In the genomic region with DNA sequence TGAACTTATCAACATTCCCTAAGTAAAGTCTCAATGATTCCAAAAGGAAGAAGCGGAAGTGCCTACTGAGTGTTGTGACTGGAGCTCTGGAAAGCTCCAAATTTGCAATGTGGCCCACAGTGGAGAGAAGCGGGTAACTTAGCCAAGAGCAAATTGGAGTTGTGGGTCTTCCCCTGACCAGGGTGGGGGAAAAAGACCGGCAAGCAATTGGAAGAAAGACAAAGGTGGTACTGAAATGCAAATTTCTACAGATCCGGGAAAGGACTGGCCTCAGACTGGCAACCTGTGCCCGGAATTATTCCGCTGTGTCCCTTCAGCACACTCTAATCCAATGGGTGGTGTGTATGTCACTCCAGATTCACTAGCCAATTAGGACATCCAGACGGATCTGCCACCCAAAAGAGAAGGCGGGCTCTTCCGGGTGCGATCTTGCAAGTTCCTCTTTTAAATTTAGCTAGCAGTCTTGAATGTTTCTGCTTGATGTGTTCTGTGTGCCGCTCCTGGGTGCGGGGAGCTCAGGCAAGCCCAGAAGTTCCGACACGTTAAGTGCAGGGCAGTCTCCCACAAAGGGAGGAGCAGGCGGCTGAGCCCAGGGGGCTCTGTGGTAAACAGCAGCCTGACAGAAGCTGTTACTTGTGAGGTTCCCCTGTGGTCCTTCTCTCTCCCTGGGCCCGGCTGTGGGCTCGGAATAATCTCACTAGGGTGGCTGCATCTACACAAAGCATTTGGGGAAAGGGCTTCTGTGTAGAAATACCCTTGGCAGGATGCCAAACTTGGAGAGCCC, we compare ENCODE assay signal across 9 mouse cellular contexts. TPM values are rescaled to one million over a fixed set of nuclear protein-coding genes. Genes with fewer than 3 reads are reported as not detected.
A peak's percentile ranks its signal among the peaks of the same experiment; 100 is the strongest.
DNase-seq lines count a peak whose midpoint lies in the region; ATAC-seq and TF ChIP-seq lines count a peak whose summit lies in the region.
"Had no signal": no experiment of that assay in that cellular context is flagged by ENCODE, and none has a peak within 500 bp of the region (broad histone marks: within the 10 kb centered on the region; RNA-seq: fewer than 3 reads in every experiment).

No protein-coding gene starts in this region.

- peak overlapping the region; percentile 90 for H3K27ac ChIP-seq in forebrain, embryonic 14.5 days (ENCODE audit: low read depth, low read length)
- H3K27ac ChIP-seq in liver, embryonic 15.5 days (replicated peaks): peak overlapping the region; percentile 78
- peak overlapping the region; percentile 79; the same call in 1 of the 2 replicates for H3K27ac ChIP-seq in neural tube, embryonic 12.5 days
- H3K27ac ChIP-seq in stomach, postnatal 0 days (replicated peaks): peak overlapping the region; percentile 84

- no peak for TF ChIP-seq EP300 in stomach, postnatal 0 days (optimal IDR thresholded peaks at IDR 0.05)

- peak overlapping the region; percentile 66 for H3K4me2 ChIP-seq in forebrain, embryonic 14.5 days (ENCODE audit: low read length)
- H3K4me2 ChIP-seq in liver, embryonic 15.5 days: peak overlapping the region; percentile 82
- peak overlapping the region; percentile 76 for H3K4me2 ChIP-seq in neural tube, embryonic 12.5 days (replicated peaks)
- peak overlapping the region; percentile 69 for H3K4me2 ChIP-seq in stomach, postnatal 0 days (replicated peaks; ENCODE audit: low read depth)

- no peaks in the 10 kb centered on the region for H3K36me3 ChIP-seq in forebrain, embryonic 14.5 days (ENCODE audit: control insufficient read depth, insufficient read depth, low read length)
- no peaks in the 10 kb centered on the region for H3K36me3 ChIP-seq in liver, embryonic 15.5 days (replicated peaks)
- no peaks in the 10 kb centered on the region for H3K36me3 ChIP-seq in neural tube, embryonic 12.5 days
- no peaks in the 10 kb centered on the region for H3K36me3 ChIP-seq in stomach, postnatal 0 days (ENCODE audit: control insufficient read depth, insufficient read depth, low read length)

- no peaks in the 10 kb centered on the region for H3K27me3 ChIP-seq in forebrain, embryonic 14.5 days (replicated peaks; ENCODE audit: control insufficient read depth, insufficient read depth, low read length)
- H3K27me3 ChIP-seq in liver, embryonic 15.5 days: peaks cover 2% of the 10 kb centered on the region; the same call in 1 of the 2 replicates
- no peaks in the 10 kb centered on the region for H3K27me3 ChIP-seq in neural tube, embryonic 12.5 days (replicated peaks)
- no peaks in the 10 kb centered on the region for H3K27me3 ChIP-seq in stomach, postnatal 0 days (ENCODE audit: control insufficient read depth, insufficient read depth, low read length)

- intact Hi-C loops in heart, postnatal 10 days (cut with DNase I): no loop called here

- no peaks in the 10 kb centered on the region for H3K9me3 ChIP-seq in forebrain, embryonic 14.5 days (replicated peaks; ENCODE audit: control insufficient read depth, low read length)
- H3K9me3 ChIP-seq in liver, embryonic 15.5 days (replicated peaks): no peaks in the 10 kb centered on the region
- H3K9me3 ChIP-seq in neural tube, embryonic 12.5 days: no peaks in the 10 kb centered on the region
- no peaks in the 10 kb centered on the region for H3K9me3 ChIP-seq in stomach, postnatal 0 days (ENCODE audit: control insufficient read depth, low read length)

- peak overlapping the region; percentile 47 for H3K4me3 ChIP-seq in forebrain, embryonic 14.5 days (ENCODE audit: low read depth, low read length)
- peak overlapping the region; percentile 65 for H3K4me3 ChIP-seq in liver, embryonic 15.5 days (replicated peaks)
- H3K4me3 ChIP-seq in neural tube, embryonic 12.5 days: peak overlapping the region; percentile 56
- peak overlapping the region; percentile 45 for H3K4me3 ChIP-seq in stomach, postnatal 0 days (ENCODE audit: low read depth, low read length)
- H3K4me3 ChIP-seq: myocyte had no signal

- peak; percentile 98 for DNase-seq in ES-CJ7 (ENCODE audit: low read depth, low spot score)
- peak; percentile 87 for DNase-seq in cerebellum, adult 11-12 months
- DNase-seq in forebrain, embryonic 14.5 days (ENCODE audit: low spot score): peak; percentile 97
- DNase-seq in heart, postnatal 10 days: peak; percentile 89 to 90
- peak; percentile 73 to 86 for DNase-seq in kidney, postnatal 4 days
- peak; percentile 80 for DNase-seq in stomach, postnatal 0 days (ENCODE audit: low spot score)

- TF ChIP-seq CTCF in stomach, postnatal 0 days (IDR thresholded peaks at IDR 0.05; ENCODE audit: low read depth): no peak

- peak overlapping the region; percentile 80 for H3K9ac ChIP-seq in forebrain, embryonic 14.5 days (ENCODE audit: low read length)
- H3K9ac ChIP-seq in liver, embryonic 15.5 days: peak overlapping the region; percentile 74
- H3K9ac ChIP-seq in neural tube, embryonic 12.5 days: peak overlapping the region; percentile 68
- H3K9ac ChIP-seq in stomach, postnatal 0 days (ENCODE audit: low read length): peak overlapping the region; percentile 73

- H3K4me1 ChIP-seq in forebrain, embryonic 14.5 days (ENCODE audit: control insufficient read depth, insufficient read depth, low read length): peaks cover 6% of the 10 kb centered on the region
- peaks cover 8% of the 10 kb centered on the region for H3K4me1 ChIP-seq in liver, embryonic 15.5 days (replicated peaks)
- no peaks in the 10 kb centered on the region for H3K4me1 ChIP-seq in neural tube, embryonic 12.5 days
- no peaks in the 10 kb centered on the region for H3K4me1 ChIP-seq in stomach, postnatal 0 days (replicated peaks; ENCODE audit: control insufficient read depth, insufficient read depth)

- ATAC-seq in forebrain, embryonic 14.5 days: peak; percentile 100
- peak; percentile 100 for ATAC-seq in liver, embryonic 15.5 days (ENCODE audit: insufficient read depth)
- peak; percentile 100 for ATAC-seq in neural tube, embryonic 12.5 days (ENCODE audit: low FRiP score, low read depth)
- ATAC-seq in stomach, postnatal 0 days (ENCODE audit: low FRiP score, low TSS enrichment): peak; percentile 100

- WGBS in forebrain, embryonic 14.5 days: 2% methylated on average over 17 of the region's 17 CpGs
- WGBS in liver, embryonic 15.5 days (ENCODE audit: insufficient replicate concordance): 3% methylated on average over 17 of the region's 17 CpGs
- WGBS in neural tube, embryonic 12.5 days: 4% methylated on average over 17 of the region's 17 CpGs
- WGBS in stomach, postnatal 0 days: 1% methylated on average over 17 of the region's 17 CpGs

RNA-seq across cellular contexts. Expression of a gene that starts 25.3 kb away (rescaled TPM):
- polyA plus RNA-seq in forebrain, embryonic 14.5 days (2014; fragmentation: Nextera tagmentation; extraction: Ambion mirVana): 1.5 and 1.9 TPM in 2 replicates
- total RNA-seq in heart, postnatal 10 days (2021): under 1 TPM; 0.53 to 0.67 TPM
- 0.58 and 0.76 TPM in 2 replicates for polyA plus RNA-seq in liver, embryonic 15.5 days (2015; fragmentation: Nextera tagmentation; extraction: Ambion mirVana)
- 2.6 and 2.8 TPM in 2 replicates for polyA plus RNA-seq in neural tube, embryonic 12.5 days (2016; fragmentation: Nextera tagmentation; extraction: Ambion mirVana)
- polyA plus RNA-seq in stomach, postnatal 0 days (2015; fragmentation: Nextera tagmentation; extraction: Ambion mirVana): 1.7 and 1.8 TPM in 2 replicates

RNA-seq across cellular contexts. Expression of a gene that starts 25.4 kb away (rescaled TPM):
- 68.1 and 68.4 TPM in 2 replicates for polyA plus RNA-seq in forebrain, embryonic 14.5 days (2014; fragmentation: Nextera tagmentation; extraction: Ambion mirVana)
- 10 to 100 TPM; 63.3 to 66.8 TPM for total RNA-seq in heart, postnatal 10 days (2021)
- polyA plus RNA-seq in liver, embryonic 15.5 days (2015; fragmentation: Nextera tagmentation; extraction: Ambion mirVana): 23.3 and 29.1 TPM in 2 replicates
- polyA plus RNA-seq in neural tube, embryonic 12.5 days (2016; fragmentation: Nextera tagmentation; extraction: Ambion mirVana): 71.9 and 76.8 TPM in 2 replicates
- 13.8 and 16.9 TPM in 2 replicates for polyA plus RNA-seq in stomach, postnatal 0 days (2015; fragmentation: Nextera tagmentation; extraction: Ambion mirVana)

RNA-seq across cellular contexts. Expression of a gene that starts 39.5 kb away (rescaled TPM):
- 10.4 and 11.4 TPM in 2 replicates for polyA plus RNA-seq in forebrain, embryonic 14.5 days (2014; fragmentation: Nextera tagmentation; extraction: Ambion mirVana)
- total RNA-seq in heart, postnatal 10 days (2021): 10 to 100 TPM; 14.1 to 15.3 TPM
- polyA plus RNA-seq in liver, embryonic 15.5 days (2015; fragmentation: Nextera tagmentation; extraction: Ambion mirVana): 23.3 and 24.0 TPM in 2 replicates
- 14.5 and 15.3 TPM in 2 replicates for polyA plus RNA-seq in neural tube, embryonic 12.5 days (2016; fragmentation: Nextera tagmentation; extraction: Ambion mirVana)
- 16.9 and 18.3 TPM in 2 replicates for polyA plus RNA-seq in stomach, postnatal 0 days (2015; fragmentation: Nextera tagmentation; extraction: Ambion mirVana)

RNA-seq across cellular contexts. Expression of a gene that starts 49.0 kb away (rescaled TPM):
- polyA plus RNA-seq in forebrain, embryonic 14.5 days (2014; fragmentation: Nextera tagmentation; extraction: Ambion mirVana): 45.2 and 52.8 TPM in 2 replicates
- total RNA-seq in heart, postnatal 10 days (2021): 10 to 100 TPM; 13.7 to 15.2 TPM
- polyA plus RNA-seq in liver, embryonic 15.5 days (2015; fragmentation: Nextera tagmentation; extraction: Ambion mirVana): 54.9 and 57.2 TPM in 2 replicates
- 58.5 and 59.6 TPM in 2 replicates for polyA plus RNA-seq in neural tube, embryonic 12.5 days (2016; fragmentation: Nextera tagmentation; extraction: Ambion mirVana)
- 14.5 and 18.3 TPM in 2 replicates for polyA plus RNA-seq in stomach, postnatal 0 days (2015; fragmentation: Nextera tagmentation; extraction: Ambion mirVana)

Comparison
In these comparisons a context has a peak if more than half of its experiments do, and no peak if none do; other contexts are left out.
1. Peak in every context shown above with its lines: DNase-seq, ATAC-seq, H3K4me3 ChIP-seq and H3K27ac ChIP-seq.